Mouse (Mus musculus) erythroid progenitor cell, adult 5-6 weeks (primary cell): ENCODE measurements around the gene Lypd4. TPM values are rescaled to one million over a fixed set of nuclear protein-coding genes. Genes with fewer than 3 reads are reported as not detected.

Experiments used
- ATAC-seq: replicated peaks from 2 replicates; pipeline ENCODE4 v1.8.0; 2016; ENCODE audit warnings: moderate number of reproducible peaks, mild to moderate bottlenecking, moderate TSS enrichment, inconsistent platforms; ENCODE audit not compliant: poor library complexity, low FRiP score, severe bottlenecking
- total RNA-seq, 2 experiments: library from RNA; stranded (forward) in 1 of 2; stranded (reverse) in 1 of 2; fragments of 150-400 nt in 1 of 2; fragments of 186-747, 209-891 nt in 1 of 2; gene quantifications; 2 replicates each; pipeline versions ENCODE4 v1.2.3 to v1.2.4; 2015 to 2017; ENCODE audit warnings: low replicate concordance in 2 of 2

Gene Lypd4
- total RNA-seq, 2 experiments from 2014 or later = not detected

DNA sequence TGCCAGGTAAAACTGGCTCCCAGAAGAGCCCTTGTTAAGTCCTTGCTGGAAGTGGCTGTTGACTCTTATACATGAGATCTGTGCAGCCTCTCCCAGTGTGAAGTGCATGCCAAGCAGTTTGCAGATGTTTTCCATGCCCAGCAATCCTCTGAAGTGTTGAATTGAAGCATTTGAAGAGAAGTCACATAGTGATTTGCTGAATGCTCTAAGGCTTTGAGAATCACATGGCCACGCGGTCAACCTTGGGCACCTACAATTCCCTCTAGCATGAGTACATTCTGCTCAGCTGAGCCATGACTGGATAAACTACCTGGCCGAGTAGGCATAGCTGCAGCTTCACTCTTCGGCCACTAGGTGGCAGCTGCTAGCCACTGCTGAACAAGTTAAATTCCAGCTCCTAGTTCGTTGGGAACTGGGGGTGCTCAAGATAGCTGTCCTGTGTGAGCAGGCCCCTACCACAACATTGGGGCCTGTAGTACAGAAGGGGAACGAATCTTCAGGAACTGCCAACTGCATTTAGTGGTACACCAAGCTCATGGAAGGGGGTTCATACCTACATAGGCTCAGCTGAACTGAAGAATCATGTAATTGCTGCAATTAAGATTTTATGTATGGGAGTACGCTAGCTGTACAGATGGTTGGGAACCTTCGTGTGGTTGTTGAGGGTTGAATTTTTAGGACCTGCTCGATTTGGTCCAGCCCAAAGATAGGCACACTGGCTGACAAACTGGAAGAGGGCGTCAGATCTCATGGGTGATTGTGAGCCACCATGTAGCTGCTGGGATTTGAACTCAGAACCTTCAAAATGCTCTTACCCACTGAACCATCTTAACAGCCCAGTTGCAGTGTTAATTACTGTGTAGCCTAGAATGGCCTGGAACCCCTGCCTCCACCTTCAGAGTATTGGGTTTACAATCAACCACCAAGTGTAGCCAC lies 20.8 kb upstream of the Lypd4 start:
- peak; percentile 87 for ATAC-seq

DNA sequence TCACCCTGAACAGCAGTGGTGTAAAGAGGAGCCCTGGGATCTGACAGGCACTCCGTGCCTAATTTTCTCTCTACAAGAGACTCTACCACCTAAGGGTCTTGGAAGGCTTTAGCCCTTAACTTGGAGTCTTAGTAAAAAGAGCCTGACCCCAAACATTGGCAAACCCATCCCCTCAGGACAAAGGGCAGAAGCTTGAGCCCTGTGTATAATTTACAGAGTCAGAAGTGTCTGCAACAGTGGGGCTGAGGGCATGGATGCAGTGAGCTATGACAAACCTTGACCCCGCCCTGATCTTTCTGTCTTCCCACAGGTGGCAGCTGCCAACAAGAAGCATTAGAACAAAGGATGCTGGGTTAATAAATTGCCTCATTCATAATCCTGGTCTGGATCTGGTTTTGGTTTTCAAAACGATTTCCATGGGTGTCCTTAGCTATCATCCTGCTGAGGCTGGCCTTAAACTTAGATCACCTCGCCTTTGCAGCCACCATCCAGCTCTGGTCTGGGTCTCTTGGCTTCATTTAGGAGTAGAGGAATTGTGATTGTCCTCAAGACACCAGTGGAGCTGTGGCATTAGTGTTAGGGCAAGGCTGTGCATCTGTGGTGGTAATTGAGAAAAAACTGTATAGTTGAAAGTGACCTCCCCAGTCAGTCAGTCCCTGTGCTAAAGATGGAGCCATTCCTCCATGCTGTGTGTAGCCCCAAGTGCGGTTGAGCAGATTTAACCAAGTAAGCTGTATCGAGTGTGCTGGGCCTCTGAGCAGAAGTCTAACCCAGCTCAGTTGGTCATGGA lies 19.9 kb upstream of the Lypd4 start:
- ATAC-seq = no peak

GRCm38 (mm10) chr7:24887096-24887495 lies 17.4 kb upstream of the Lypd4 start:
- ATAC-seq = no peak

DNA sequence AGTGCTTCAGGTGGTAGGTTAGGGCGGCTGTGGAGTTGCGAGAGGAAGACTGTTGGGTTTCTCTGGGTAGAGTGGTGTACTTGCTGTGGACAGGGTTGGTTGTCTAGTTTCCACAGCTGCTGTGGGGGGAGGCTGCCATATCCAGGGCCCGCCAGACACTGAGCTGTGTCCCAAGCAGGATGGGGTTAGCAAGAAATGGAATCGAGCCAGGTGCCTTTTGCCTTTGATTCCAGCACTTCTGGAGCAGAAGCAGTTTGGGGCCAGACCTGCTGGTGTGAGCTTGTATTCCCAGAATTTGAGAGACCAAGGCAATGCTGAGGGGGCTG lies 16.5 kb upstream of the Lypd4 start:
- ATAC-seq = no peak

- no peak for ATAC-seq
These were observed 15.9 kb upstream of the Lypd4 start for GRCm38 (mm10) chr7:24885468-24886307.

GRCm38 (mm10) chr7:24884693-24885291 lies 15.1 kb upstream of the Lypd4 start:
- no peak for ATAC-seq

GRCm38 (mm10) chr7:24883896-24884692 lies 14.4 kb upstream of the Lypd4 start, which contains the start of gene Rps19:
TSS of gene Rps19 (plus strand) at chr7:24884371.
- peak; percentile 89 for ATAC-seq

DNA sequence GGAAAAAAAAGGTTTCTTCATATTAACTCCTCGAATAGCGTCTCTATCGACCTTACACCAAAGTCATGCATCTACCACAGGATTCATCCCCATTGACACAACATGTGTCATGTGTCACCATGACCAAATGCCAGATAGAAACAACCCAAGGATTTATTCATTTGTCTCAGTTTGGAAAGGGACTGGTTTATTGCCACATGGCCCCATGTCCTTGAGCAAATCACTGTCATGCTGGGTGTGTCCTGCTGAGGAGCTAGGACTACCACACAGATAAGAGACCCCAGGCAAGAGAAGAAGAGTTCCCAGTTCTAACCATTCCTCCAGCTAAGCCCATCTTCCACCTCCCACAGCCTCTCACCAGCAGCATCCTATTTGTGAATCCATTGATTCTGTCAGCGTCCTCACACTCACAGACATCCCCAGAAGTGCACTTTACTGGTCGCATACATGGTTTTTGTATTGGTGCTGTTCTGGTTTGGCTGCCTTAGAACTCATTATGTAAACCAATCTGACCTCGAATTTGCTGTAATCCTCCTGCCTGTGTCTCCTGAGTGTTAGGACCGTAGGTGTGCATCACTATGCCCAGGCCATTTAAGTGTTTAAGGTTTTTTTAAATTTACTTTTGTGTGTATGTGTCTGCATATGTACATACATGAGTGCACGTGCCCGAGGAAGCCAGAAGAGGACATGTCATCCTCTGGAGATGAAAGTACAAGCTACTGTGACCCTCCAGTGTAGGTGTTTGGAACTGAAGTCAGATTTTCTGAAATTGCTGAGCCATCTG lies 12.9 kb upstream of the Lypd4 start:
- no peak for ATAC-seq

- ATAC-seq = no peak
These were observed 9.9 kb upstream of the Lypd4 start for GRCm38 (mm10) chr7:24879620-24880019.

- ATAC-seq = no peak
These were observed 7.8 kb upstream of the Lypd4 start for GRCm38 (mm10) chr7:24877588-24877987.

- ATAC-seq = no peak
These were observed 661 bp downstream of the Lypd4 start for GRCm38 (mm10) chr7:24869080-24869479.

DNA sequence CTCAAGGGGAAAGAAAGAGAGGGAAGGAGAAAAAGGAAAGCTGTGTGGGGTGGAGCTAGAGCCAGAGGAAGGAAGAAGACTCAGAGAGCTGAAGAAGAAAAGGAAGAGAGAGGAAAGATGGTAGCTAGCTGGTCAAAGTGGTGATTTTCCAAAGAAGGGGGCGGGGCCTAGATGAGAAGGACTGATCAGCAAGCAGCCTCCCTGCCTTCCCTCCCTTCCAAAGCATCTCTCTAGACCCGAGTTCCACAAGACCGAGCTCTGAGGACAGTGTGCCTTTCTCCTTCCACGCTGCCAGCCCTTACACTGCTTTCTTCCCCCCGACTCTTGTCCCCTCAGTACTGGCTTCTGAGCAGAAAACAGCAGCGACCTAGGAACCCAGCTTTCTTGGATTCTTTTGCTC lies 5.6 kb downstream of the Lypd4 start:
- no peak for ATAC-seq

GRCm38 (mm10) chr7:24862853-24863252 lies 6.9 kb downstream of the Lypd4 start:
- no peak for ATAC-seq

DNA sequence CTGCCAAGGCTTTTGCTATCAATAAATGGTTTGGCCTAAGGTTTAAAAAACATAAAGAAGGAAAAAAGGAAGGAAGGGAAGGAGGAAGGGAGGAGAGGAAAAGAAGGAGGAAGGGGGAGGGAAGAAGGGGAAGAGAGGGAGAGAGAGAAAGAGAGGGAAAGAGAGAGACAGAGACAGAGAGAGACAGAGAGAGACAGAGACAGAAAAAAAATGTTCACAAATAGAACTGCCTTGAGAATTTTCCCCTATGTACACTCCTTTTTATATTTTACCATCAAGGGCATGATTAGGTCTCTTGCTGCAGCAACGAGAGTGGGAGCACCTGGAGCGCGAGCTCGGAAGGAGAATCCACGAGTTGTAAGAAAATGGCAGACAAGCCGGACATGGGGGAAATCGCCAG lies 7.8 kb downstream of the Lypd4 start, which contains the start of gene Gm9844:
Gene Gm9844 (plus strand): TSS at position 301 of the 400 bp plus-strand sequence.
- no peak for ATAC-seq

DNA sequence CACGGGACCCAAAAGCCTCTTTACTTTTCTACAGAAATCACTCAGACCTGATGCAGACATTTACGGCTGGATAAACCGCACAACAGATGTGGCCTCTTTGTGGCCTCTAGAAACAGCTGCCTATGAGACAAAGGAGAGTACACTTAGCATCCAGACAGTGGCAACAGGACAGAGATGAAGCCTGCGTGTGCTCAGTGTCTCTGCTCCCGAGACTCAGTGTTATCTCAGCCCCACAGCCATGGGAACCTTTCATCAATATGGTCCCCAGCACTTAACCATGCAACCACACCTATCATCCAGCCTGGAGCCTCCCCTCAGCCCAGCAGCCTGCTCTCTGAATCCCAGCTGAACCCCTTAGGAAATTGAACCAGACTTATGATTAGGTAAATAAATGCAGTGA lies 10.5 kb downstream of the Lypd4 start:
- ATAC-seq = peak; percentile 87

GRCm38 (mm10) chr7:24856460-24857120 lies 13.2 kb downstream of the Lypd4 start:
- no peak for ATAC-seq

GRCm38 (mm10) chr7:24853695-24854094 lies 16.0 kb downstream of the Lypd4 start:
- no peak for ATAC-seq

DNA sequence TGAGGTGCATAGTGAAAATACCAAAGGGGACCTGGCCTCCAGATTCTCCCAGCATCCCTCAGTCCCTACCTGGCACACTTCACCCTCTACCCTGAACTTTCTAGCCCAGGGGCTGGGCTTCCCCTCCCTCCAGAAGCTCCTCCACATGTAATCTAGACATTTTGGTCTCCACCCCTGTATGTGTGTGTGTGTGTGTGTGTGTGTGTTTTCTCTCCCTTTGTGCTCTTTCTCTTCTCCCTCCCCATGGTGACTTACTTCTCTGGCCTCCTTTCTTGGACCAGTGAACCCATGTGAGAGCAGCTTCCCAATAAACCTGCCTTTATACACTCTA lies 16.5 kb downstream of the Lypd4 start:
- peak; percentile 36; the same call in 1 of the 2 replicates for ATAC-seq
